Mouse (Mus musculus): Measurements from ENCODE around the gene Plekha4.

DNA sequence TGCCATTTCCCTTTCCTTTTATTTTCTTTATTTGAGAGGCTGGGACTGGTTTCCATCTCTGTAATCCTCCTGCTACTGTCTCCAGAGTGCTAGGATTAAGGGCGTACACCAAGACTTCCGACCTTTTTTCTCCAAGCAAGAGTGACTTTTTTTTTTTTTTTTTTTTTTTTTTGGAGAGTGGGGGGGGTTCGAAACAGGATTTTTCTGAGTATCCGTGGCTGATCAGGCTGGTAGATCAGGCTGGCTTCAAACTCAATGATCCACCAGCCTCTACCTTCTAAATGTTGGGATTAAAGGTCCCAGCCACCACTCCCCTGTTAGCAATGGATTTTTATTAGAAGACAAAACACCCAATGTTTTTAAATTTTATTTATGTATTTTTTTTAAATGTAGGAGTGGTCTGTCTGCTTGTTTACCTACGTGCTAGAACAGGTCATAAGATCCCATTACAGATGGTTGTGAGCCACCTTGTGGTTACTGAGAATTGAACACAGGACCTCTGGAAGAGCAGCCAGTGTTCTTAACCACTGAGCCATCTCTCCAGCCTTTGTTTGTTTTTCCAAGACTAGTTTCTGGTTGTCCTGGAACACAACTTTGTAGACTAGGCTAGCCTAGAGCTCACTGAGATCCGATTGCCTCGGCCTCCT is 467 bp downstream of the Plekha4 start:
- no peak for TF ChIP-seq KAT2A (conservative IDR thresholded peaks at IDR 0.05; ENCODE audit: low read depth, low read length)
- TF ChIP-seq CTCF (IDR thresholded peaks at IDR 0.05 in 2 of 3, conservative IDR thresholded peaks at IDR 0.05 in 1 of 3; ENCODE audit: control insufficient read depth in 1 of 3, insufficient read depth in 1 of 3, low read depth in 2 of 3, low read length in 3 of 3, poor library complexity in 1 of 3, severe bottlenecking in 1 of 3): peak in 1 of 3 experiments; percentile 49; a peak in 2 of 6 replicates

Data from MEL (cell line).